Mouse (Mus musculus) macrophage (primary cell): ENCODE measurements around the gene Ankmy2. TPM values are rescaled to one million over a fixed set of nuclear protein-coding genes. Genes with fewer than 3 reads are reported as not detected.
A peak's percentile ranks its signal among the peaks of the same experiment; 100 is the strongest.

Source experiments
- H3K27ac ChIP-seq: fragments of 350-480 bp; formaldehyde crosslinking; 2 replicates; pipeline ENCODE4 v1.9.0; 2021
- H3K36me3 ChIP-seq: fragments of 350-480 bp; formaldehyde crosslinking; 2 replicates; pipeline ENCODE4 v1.9.0; 2021; ENCODE audit errors: inconsistent target
- H3K4me3 ChIP-seq: fragments of 350-480 bp; formaldehyde crosslinking; 2 replicates; pipeline ENCODE4 v1.9.0; 2021; ENCODE audit errors: inconsistent target
- H3K79me2 ChIP-seq: fragments of 350-480 bp; formaldehyde crosslinking; 2 replicates; pipeline ENCODE4 v1.9.0; 2021; ENCODE audit errors: inconsistent target
- WGBS: methylation state at CpG from one replicate; pipeline ENCODE4 v1.1.7; 2026; ENCODE audit warnings: inconsistent platforms; ENCODE audit not compliant: missing documents; 5-methylcytosine and 5-hydroxymethylcytosine counted together
- polyA plus RNA-seq: library from polyadenylated mRNA; stranded (reverse); fragments of 250-400 nt; gene quantifications from 3 replicates; pipeline ENCODE4 v1.2.4, GENCODE M21; 2018; ENCODE audit warnings: inconsistent platforms

Gene Ankmy2
- polyA plus RNA-seq, 1 experiment from 2014 or later = 18.2 TPM

DNA sequence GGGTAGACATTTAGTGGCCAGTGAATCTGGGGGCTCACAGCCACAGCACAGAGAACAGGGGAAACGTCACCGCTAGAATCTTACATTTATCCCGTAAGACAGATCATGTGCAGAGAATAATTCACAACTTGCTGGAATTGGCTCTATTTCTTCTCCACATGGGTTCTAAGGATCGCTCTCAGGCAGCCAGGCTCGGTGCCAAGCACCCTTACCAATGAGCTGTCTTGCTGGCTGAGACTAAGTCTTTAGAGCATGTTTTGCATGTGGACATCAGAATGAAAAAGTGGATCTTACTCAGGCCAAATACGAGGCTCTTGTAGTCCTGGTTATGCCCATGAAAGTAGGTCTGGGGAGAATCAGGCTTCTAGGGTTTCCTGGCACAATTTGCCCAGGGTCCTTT, 16.5 kb upstream of the Ankmy2 start:
- no peak overlapping the region for H3K27ac ChIP-seq
- 97% methylated on average over 6 of the region's 6 CpGs for WGBS
- no peaks in the 10 kb centered on the region for H3K79me2 ChIP-seq
- H3K36me3 ChIP-seq = no peaks in the 10 kb centered on the region
- H3K4me3 ChIP-seq = no peak overlapping the region

DNA sequence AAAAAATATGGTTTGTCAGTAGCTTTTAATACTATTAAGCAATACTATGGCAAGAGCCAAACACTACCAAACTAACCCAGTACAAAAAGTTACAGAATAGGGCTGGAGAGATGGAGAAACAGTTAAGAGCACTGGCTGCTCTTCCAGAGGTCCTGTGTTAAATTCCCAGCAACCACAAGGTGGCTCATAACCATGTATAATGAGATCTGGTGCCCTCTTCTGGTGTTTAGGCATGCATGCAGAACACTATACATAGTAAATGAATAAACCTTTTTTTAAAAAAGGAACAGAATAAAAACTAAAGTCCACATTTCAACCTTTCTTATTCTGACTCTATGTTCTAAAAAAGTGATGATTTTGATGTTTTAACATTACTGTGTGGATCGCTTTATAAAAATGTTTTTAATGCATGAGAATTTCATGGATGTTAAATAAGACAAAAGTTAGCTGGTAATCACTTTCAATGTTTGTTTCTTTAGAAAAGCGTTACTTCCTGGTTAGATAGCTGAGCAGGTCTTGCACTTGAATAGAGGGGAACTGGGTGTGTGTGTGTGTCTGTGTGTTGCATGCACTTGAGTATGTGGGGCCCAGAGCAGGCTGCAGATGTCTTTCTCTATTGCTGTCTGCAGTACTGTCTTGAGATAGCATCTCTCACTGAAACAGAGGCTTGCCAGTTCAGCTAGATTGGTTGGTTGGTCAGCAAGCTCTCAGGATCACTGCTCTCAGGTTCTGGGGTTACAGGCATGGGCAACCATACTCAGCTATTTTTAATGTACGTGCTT, 10.5 kb upstream of the Ankmy2 start:
- Histone ChIP-seq H3K79me2 (no peaks in the 10 kb centered on the region), H3K27ac (no peak overlapping the region), H3K4me3 (no peak overlapping the region), H3K36me3 (no peaks in the 10 kb centered on the region)
- 96% methylated on average over 3 of the region's 3 CpGs for WGBS

DNA sequence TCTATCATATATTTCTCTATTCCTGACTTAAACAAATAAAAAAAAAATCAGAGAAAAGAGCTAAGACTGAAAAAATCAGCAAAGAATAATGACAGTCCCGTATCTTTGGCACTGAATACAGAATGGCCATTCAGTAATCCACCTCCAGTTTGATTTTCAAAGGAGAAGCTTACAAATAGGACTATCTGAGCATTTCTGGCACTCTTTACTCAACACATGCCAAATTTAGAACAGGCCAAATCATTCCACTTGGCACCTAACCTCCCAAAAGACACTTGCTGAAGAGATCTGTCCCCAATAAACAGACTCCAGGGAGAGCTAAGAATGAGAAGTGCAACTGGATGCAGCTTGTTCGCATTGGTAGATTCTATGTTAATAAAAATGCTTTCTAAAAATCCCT, 6.6 kb upstream of the Ankmy2 start:
- H3K4me3 ChIP-seq = no peak overlapping the region
- H3K79me2 ChIP-seq = no peaks in the 10 kb centered on the region
- no peaks in the 10 kb centered on the region for H3K36me3 ChIP-seq
- whole genome bisulfite sequencing = 95% methylated on average over 2 of the region's 2 CpGs
- no peak overlapping the region for H3K27ac ChIP-seq

DNA sequence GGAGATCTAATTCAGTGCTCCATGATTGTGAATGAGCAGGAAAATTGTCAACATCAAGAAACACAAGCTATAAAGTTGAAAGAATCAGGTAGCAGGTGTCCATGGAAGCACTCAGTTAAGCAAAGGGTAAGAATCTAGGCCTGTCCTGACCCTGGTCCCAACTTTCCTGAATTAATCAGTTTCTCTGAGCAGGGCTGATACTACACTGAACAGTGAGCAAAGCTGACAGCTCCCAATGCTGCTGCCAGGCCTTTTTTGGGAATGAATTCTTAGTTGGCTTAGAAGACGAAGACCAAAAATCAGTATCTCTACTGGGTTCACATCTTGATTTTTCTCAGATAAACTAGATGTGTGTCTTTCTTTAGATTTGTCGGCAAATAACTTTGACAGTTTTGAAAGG, 6.2 kb upstream of the Ankmy2 start:
- no peak overlapping the region for H3K4me3 ChIP-seq
- 100% methylated on average over 2 of the region's 2 CpGs for WGBS

DNA sequence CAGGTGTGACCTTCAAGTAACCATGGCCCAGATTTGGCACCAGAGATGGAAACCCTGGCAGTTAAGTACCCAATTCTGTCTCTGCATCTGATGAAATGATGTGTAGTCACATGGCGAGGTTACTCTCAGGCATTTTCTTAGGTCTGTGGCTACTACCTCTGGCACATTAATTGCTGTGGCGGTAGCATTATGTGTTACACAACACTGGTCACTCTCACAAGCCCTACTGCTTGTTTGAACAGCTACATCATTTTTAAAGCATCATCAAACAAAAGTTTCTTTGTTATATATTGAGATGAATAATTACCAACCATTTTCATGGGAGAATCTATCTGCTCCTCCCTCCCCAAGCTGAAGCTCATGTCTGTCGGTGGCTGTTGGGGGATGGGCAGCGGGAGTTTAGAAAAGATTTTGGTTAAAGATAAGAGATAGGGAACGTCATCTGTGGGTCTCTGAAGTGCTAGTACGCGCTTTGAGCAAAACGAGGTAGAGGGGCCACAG, 1.7 kb upstream of the Ankmy2 start:
- peak overlapping the region; percentile 95 for H3K4me3 ChIP-seq

More for the DNA sequence above, 6.2 kb upstream of the Ankmy2 start:
- H3K36me3 ChIP-seq = no peaks in the 10 kb centered on the region
- H3K27ac ChIP-seq = no peak overlapping the region
- H3K79me2 ChIP-seq = no peaks in the 10 kb centered on the region

DNA sequence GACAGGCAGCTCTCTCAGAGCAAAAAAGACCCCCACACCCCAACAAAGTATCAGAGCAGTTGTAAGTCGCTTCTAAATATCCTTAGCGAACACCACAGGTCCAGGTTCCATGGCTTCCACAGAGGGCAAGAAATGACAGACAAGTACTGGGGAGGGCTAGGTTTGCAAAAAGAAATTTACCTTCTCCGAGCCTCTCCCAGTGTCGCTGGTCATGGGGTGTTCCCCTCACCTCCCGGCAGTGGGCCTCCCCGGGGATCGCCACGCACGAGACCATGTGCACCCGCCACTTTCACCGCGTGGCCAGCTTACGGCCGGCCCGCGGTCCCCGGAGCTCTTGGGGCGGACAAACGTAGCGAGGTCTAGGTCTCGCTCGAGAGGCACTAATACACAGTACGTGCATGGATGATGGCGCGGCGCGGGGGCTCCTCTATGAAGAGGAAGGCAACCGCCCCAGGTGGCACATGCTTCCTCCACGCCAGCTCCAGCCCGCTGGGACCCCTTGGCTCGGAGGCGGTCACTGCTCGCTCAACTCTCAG, 745 bp upstream of the Ankmy2 start:
- Histone ChIP-seq H3K36me3 (no peaks in the 10 kb centered on the region), H3K27ac (no peak overlapping the region), H3K79me2 (peaks cover 31% of the 10 kb centered on the region), H3K4me3 (peak overlapping the region; percentile 95)
- under 1% methylated on average over 33 of the region's 33 CpGs for WGBS

More for the DNA sequence above, 1.7 kb upstream of the Ankmy2 start:
- H3K79me2 ChIP-seq = peaks cover 22% of the 10 kb centered on the region
- H3K27ac ChIP-seq = no peak overlapping the region
- WGBS = 15% methylated on average over 8 of the region's 8 CpGs
- no peaks in the 10 kb centered on the region for H3K36me3 ChIP-seq

DNA sequence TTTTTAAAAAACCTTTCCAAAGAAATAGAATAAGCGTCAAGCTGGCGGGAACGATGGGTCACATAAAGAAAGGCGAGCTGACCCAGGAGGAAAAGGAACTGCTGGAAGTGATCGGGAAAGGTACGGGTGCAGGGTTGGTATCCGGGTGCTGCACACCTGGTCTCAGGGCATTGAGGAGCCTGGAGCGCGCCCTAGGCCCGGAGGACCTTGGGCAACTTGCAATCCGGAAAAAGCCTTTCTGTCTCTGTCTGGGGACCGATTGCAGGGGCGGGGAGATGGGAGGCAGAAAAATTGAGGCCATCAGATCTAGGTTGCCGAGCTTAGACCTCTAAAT, 357 bp downstream of the Ankmy2 start:
- WGBS = under 1% methylated on average over 14 of the region's 14 CpGs
- no peaks in the 10 kb centered on the region for H3K36me3 ChIP-seq
- peaks cover 42% of the 10 kb centered on the region for H3K79me2 ChIP-seq
- peak overlapping the region; percentile 95 for H3K4me3 ChIP-seq
- peak overlapping the region; percentile 86 for H3K27ac ChIP-seq

DNA sequence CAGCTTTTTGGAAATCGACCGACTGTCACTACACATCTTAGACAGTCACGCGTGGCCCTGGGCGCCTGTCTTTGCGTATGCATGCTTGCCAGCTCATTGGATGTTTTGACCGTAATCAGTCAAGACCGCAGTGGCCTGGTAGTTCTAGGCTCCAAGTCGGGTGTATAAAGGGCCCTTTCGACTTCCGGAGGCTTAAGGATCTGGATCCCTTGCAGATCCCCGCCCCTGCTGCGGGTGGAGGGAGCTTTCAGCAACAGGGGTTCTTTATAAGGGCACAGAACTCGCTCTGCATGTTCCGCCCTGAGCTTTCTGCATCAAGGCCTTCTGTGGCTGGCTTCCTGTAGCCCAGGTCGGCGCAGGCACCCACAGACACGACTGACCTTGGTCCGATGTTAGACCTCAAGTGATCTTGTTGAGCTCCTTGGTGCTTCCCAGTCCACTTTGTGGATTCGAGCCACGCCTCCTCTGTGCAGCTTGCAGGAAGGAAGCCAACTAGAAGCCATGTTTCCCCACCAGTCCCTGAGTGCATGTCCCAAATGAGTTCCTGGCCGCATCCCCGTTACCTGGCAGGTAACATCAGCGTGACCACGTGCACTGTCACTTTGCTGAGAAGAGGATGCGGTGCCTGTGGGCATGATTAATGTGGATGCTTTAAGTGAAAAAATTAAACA, 859 bp downstream of the Ankmy2 start, which contains the start of gene Bzw2:
TSS of gene Bzw2 (minus strand) at position 443 of the 671 bp plus-strand sequence.
- peaks cover 47% of the 10 kb centered on the region for H3K79me2 ChIP-seq
- 2% methylated on average over 26 of the region's 26 CpGs for WGBS
- peak within 1 kb of the TSS; percentile 86 for H3K27ac ChIP-seq
- H3K4me3 ChIP-seq = peak within 1 kb of the TSS; percentile 95
- no peaks in the 10 kb centered on the region for H3K36me3 ChIP-seq

DNA sequence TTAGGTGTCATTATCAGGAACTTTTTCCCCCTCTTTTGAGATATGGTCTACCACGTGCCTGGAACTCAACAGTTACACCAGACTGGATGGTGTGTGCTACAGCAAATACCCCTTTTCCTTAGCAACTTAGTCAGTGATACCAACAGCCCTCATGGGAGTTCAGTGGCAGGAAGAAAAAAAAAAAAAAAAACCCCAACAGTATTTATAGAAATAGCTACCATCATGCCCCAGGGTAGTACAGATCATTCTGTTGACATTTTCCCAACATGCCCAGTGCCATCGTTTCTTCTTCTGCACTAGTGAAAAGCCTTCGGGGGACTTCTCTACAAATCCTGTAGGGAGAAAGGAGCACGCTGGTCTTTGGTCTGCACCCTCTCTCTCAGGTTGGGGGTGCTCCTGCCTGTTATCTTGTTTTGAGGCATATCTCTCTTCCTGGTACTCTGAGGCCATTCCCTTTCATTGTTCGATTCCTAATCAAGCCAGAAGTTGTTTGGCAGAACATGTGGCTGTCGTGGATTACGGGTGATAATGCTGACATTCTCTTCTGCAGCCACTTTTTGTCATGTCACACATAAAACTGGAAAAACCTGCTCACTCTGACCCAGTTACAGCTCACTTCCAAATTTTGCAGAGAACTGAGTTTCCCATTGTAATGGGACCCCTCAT, 7.3 kb downstream of the Ankmy2 start:
- Histone ChIP-seq H3K36me3 (no peaks in the 10 kb centered on the region), H3K79me2 (peaks cover 47% of the 10 kb centered on the region), H3K27ac (no peak overlapping the region), H3K4me3 (no peak overlapping the region)
- 98% methylated on average over 7 of the region's 7 CpGs for WGBS

DNA sequence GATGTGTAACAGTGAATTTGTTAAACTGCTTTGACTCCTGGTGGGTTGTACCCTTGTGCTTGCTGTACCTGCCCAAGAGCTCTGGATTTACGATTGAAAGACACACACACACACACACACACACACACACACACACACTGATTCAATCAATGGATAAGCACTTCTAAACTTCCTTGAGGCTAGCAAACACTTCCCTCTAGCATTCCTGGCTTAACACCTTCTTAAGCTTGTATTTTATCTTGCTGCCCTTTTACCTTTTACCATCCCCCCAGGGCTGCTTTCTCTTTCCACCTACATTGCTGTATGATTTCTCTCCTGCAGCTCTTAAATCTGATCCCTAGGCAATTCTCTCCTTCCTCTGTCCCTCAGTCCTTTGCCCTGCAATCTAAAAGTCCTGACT, 8.4 kb downstream of the Ankmy2 start:
- no peaks in the 10 kb centered on the region for H3K36me3 ChIP-seq

DNA sequence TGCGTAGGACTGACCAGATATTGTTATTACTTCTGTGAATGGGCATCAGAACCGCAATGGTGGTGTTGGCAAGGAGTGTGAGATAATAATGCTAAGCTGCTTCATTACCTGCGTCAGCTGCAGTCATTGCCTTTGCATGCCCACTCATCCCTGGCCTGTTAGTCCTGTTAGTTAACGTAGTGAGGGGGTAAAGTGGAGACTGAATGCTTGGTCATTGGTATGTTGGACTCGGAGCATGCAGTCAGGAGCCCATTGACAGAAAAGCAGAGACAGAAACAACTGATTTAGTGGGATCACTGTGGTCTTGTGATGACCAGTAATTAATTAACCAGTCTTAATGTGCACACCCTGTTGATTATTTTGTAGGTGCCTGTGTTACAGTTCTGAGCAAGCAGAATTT, 20.3 kb downstream of the Ankmy2 start:
- 95% methylated on average over 5 of the region's 5 CpGs for WGBS

More for the DNA sequence above, 8.4 kb downstream of the Ankmy2 start:
- 100% methylated on average over 1 of the region's 1 CpGs for whole genome bisulfite sequencing
- peaks cover 38% of the 10 kb centered on the region for H3K79me2 ChIP-seq
- H3K27ac ChIP-seq = no peak overlapping the region
- no peak overlapping the region for H3K4me3 ChIP-seq

DNA sequence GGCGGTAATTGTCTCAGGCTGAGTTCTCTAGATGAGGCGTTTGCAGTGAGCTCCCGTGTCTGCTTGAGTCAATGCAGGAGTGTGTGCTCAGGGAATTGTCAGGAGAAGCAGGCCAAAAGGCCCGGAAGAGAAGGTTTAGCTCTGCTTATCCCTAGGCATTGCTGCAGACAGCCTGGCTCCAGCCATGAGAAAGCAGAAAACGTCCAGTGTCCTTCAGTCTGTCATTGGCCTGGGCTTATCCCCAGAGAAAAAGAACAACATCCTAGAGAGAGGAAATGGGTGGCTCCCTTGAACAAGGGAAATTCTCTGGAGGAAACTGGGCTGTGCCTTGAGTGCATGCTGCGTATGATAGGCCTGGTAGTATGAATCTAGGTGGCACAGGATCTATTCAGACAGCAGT, 25.7 kb downstream of the Ankmy2 start:
- 92% methylated on average over 6 of the region's 6 CpGs for whole genome bisulfite sequencing
- Histone ChIP-seq H3K4me3 (no peak overlapping the region), H3K36me3 (peaks cover 29% of the 10 kb centered on the region), H3K79me2 (no peaks in the 10 kb centered on the region), H3K27ac (no peak overlapping the region)

More for the DNA sequence above, 20.3 kb downstream of the Ankmy2 start:
- H3K27ac ChIP-seq = no peak overlapping the region
- peaks cover 23% of the 10 kb centered on the region; the same call in 1 of the 2 replicates for H3K36me3 ChIP-seq
- H3K4me3 ChIP-seq = no peak overlapping the region
- H3K79me2 ChIP-seq = no peaks in the 10 kb centered on the region

DNA sequence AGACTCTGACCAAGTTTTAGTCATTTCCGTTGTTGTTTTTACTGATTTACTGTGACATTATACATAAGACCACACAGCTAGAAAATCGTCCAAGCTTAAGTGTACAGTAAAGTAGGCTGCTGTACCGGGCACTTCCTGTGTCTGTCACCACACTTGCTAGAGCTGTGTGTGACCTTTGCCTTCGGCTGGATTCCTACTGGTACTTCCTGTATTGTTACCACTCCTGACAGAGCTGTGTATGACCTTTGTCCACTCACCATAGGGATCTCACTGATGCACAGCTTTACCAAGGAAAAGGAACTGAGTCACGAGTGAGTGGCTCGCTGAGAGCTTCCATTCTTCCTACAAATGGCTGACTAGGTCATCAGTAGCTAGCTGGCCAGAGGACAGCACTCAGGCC, 30.2 kb downstream of the Ankmy2 start:
- 68% methylated on average over 6 of the region's 6 CpGs for WGBS
- Histone ChIP-seq H3K79me2 (no peaks in the 10 kb centered on the region), H3K4me3 (no peak overlapping the region), H3K36me3 (peaks cover 39% of the 10 kb centered on the region), H3K27ac (no peak overlapping the region)

DNA sequence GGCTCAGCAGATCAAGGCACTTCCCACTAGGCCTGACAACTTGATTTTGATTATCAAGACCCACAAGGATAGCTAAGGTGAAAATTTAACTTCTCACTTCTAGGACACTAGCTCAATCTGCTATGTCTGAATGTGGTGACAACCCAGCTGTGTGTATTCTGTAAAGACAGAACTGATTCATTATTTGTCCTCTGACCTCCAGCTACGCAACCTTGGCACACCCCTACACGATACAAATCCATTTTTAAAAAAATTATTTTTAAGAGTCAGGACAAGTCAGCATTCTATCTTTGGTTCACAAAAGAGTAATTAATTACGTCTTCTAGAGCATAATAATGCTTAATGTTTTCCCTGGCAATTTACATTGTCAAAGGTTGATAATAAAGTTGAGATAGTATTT, 32.7 kb downstream of the Ankmy2 start:
- Histone ChIP-seq H3K4me3 (no peak overlapping the region), H3K27ac (no peak overlapping the region), H3K36me3 (peaks cover 21% of the 10 kb centered on the region; the same call in 1 of the 2 replicates), H3K79me2 (no peaks in the 10 kb centered on the region)
- WGBS = 93% methylated on average over 3 of the region's 3 CpGs
